Mouse (Mus musculus): ENCODE results near the gene Zfp112. TPM values are rescaled to one million over a fixed set of nuclear protein-coding genes. Genes with fewer than 3 reads are reported as not detected.
"Not testable (repeated sequence)": the region's sequence is repeated elsewhere in the genome, so short reads cannot be mapped to it uniquely, and the experiment has no call there.

Zfp112 gene
- polyA plus RNA-seq (2015; fragmentation: Nextera tagmentation; extraction: Ambion mirVana): 4.5 and 5.4 TPM in 2 replicates

DNA sequence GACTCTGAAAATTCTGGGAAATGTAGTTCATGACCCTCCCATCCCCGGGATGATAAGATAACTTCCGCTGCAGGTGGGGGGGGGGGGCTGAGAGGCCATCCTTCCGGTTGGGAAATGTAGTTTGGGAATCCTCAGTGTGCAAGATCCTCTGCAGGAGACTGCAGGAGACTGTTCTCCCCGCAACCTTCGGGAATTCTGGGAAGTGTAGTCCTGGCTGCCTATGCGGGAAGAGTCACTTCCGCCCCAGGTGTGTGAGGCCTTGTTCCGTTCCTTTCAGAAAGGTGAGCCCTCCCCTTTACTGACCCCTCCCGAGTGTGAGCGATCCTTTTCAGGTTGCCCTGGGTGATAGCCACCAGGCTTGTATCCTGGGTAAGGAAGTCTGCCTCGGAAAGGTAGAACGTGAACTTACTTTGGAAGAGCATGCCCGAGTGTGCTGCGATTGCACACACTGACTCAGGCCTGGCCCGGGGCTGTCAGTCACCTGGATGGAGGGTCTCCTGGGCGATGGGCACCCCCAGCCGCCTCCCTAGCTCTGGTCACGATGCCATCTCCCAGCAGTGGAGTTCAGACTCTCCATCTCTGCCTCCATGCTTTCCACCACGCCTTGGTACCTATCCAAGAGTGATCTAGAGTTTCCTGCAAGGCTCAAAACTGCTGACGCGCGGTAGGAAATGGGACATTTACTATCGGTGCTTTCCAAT lies at the start of gene Zfp112:
Gene Zfp112, plus strand, starts transcription at position 159 of the 701 bp plus-strand sequence.
- peak within 1 kb of the TSS; percentile 83 for H3K4me3 ChIP-seq
- peaks cover 7% of the 10 kb centered on the region for H3K4me1 ChIP-seq
- H3K4me2 ChIP-seq: peak within 1 kb of the TSS; percentile 85
- H3K27me3 ChIP-seq (replicated peaks): no peaks in the 10 kb centered on the region
- H3K27ac ChIP-seq (replicated peaks): peak within 1 kb of the TSS; percentile 84
- whole genome bisulfite sequencing: under 1% methylated on average over 23 of the region's 23 CpGs
- ATAC-seq (ENCODE audit: extremely low read depth, insufficient number of reproducible peaks, low FRiP score, low TSS enrichment): peak; percentile 87
- peaks cover 15% of the 10 kb centered on the region for H3K9me3 ChIP-seq
- H3K36me3 ChIP-seq: peaks cover 27% of the 10 kb centered on the region
- H3K9ac ChIP-seq: peak within 1 kb of the TSS; percentile 89

GRCm38 (mm10) chr7:24074424-24074823 lies 37.7 kb upstream of the Zfp112 start:
- H3K4me3 ChIP-seq; ATAC-seq (ENCODE audit: extremely low read depth, insufficient number of reproducible peaks, low FRiP score, low TSS enrichment); H3K27ac ChIP-seq (replicated peaks); H3K4me2 ChIP-seq; H3K9me3 ChIP-seq; H3K36me3 ChIP-seq; H3K27me3 ChIP-seq (replicated peaks); H3K9ac ChIP-seq; H3K4me1 ChIP-seq: not testable (repeated sequence)
- 10% methylated on average over 1 of the region's 1 CpGs for WGBS

GRCm38 (mm10) chr7:24081634-24082431 lies 30.3 kb upstream of the Zfp112 start, which contains the start of gene Zfp180:
TSS of gene Zfp180 (plus strand) at chr7:24081924.
- H3K4me1 ChIP-seq: peaks cover 15% of the 10 kb centered on the region
- no peaks in the 10 kb centered on the region; the same call in 1 of the 2 replicates for H3K27me3 ChIP-seq (replicated peaks)
- H3K27ac ChIP-seq (replicated peaks): peak within 1 kb of the TSS; percentile 72
- ATAC-seq (ENCODE audit: extremely low read depth, insufficient number of reproducible peaks, low FRiP score, low TSS enrichment): peak; percentile 95
- H3K9me3 ChIP-seq: no peaks in the 10 kb centered on the region
- H3K9ac ChIP-seq: peak within 1 kb of the TSS; percentile 78
- peak within 1 kb of the TSS; percentile 62 for H3K4me3 ChIP-seq
- peaks cover 26% of the 10 kb centered on the region for H3K36me3 ChIP-seq
- peak within 1 kb of the TSS; percentile 80 for H3K4me2 ChIP-seq
- WGBS: 18% methylated on average over 44 of the region's 44 CpGs

- no peaks in the 10 kb centered on the region for H3K9me3 ChIP-seq
- peak overlapping the region; percentile 72 for H3K27ac ChIP-seq (replicated peaks)
- 46% methylated on average over 15 of the region's 15 CpGs for WGBS
- peak overlapping the region; percentile 62 for H3K4me3 ChIP-seq
- peak overlapping the region; percentile 80 for H3K4me2 ChIP-seq
- peaks cover 35% of the 10 kb centered on the region for H3K36me3 ChIP-seq
- H3K27me3 ChIP-seq (replicated peaks): no peaks in the 10 kb centered on the region; the same call in 1 of the 2 replicates
- peaks cover 15% of the 10 kb centered on the region for H3K4me1 ChIP-seq
- H3K9ac ChIP-seq: peak overlapping the region; percentile 78
- no peak for ATAC-seq (ENCODE audit: extremely low read depth, insufficient number of reproducible peaks, low FRiP score, low TSS enrichment)
Measured at GRCm38 (mm10) chr7:24082457-24083235, 29.5 kb upstream of the Zfp112 start.

GRCm38 (mm10) chr7:24086871-24087270 lies 25.2 kb upstream of the Zfp112 start:
- peaks cover 55% of the 10 kb centered on the region for H3K36me3 ChIP-seq
- no peaks in the 10 kb centered on the region for H3K27me3 ChIP-seq (replicated peaks)
- no peak overlapping the region for H3K9ac ChIP-seq
- no peak overlapping the region for H3K4me2 ChIP-seq
- H3K9me3 ChIP-seq: peaks cover 7% of the 10 kb centered on the region; the same call in 1 of the 2 replicates
- no peak overlapping the region for H3K4me3 ChIP-seq
- no peak for ATAC-seq (ENCODE audit: extremely low read depth, insufficient number of reproducible peaks, low FRiP score, low TSS enrichment)
- H3K4me1 ChIP-seq: peaks cover 15% of the 10 kb centered on the region
- no peak overlapping the region for H3K27ac ChIP-seq (replicated peaks)
- 90% methylated on average over 4 of the region's 4 CpGs for WGBS

DNA sequence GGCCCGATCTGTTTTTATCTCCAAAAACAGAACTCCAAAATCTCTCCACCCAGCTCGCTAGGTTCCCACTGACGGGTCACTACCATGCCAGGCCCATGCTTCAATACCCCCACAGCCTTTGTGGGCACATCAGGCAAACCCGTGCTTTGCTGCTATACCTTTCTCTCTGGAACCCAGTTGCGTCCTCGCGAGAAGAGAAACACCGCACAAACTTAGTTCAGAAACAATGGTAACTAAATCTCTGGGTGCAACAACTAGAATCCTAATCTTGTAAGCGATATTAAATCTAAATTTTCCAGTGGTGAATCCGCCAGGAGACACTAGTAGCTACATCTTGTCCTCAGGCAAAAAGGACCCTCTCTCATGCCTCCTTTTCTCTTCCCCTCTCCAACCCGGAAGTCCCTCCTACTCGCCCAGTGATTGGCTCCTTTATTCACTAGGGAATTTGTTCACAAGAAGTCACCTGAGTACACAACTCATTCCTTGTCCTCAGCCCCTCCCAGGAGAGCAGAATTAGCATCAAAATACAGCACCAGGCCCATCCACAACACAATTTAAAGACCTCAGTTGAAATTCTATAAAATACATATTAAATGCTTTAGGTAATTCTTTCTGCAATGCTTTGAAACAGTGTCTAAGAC lies 24.5 kb upstream of the Zfp112 start:
- no peak overlapping the region for H3K9ac ChIP-seq
- H3K27ac ChIP-seq (replicated peaks): no peak overlapping the region
- no peaks in the 10 kb centered on the region for H3K27me3 ChIP-seq (replicated peaks)
- peaks cover 12% of the 10 kb centered on the region for H3K4me1 ChIP-seq
- no peak overlapping the region for H3K4me3 ChIP-seq
- no peak overlapping the region for H3K4me2 ChIP-seq
- no peak for ATAC-seq (ENCODE audit: extremely low read depth, insufficient number of reproducible peaks, low FRiP score, low TSS enrichment)
- H3K36me3 ChIP-seq: peaks cover 59% of the 10 kb centered on the region
- H3K9me3 ChIP-seq: peaks cover 7% of the 10 kb centered on the region; the same call in 1 of the 2 replicates
- 92% methylated on average over 12 of the region's 12 CpGs for WGBS

DNA sequence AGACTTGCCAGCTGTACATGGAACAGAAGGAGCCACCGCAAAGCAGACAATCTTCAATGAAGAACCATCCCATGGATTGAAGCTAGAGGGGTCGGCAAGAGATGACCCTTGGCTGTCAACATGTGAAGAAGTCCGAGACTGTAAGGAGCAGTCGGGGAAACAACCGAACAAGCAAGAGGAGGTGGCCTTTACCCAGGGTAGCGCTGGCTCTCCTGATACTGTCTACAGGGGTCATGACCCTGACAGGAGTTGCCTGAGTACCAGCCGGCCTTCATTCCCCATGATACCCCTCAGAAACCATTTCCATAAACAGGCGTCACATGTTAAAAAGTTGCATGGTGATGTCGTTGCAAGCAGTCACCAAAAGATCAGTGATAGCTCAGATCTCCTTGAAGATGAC lies 7.7 kb upstream of the Zfp112 start:
- 90% methylated on average over 9 of the region's 9 CpGs for WGBS
- ATAC-seq (ENCODE audit: extremely low read depth, insufficient number of reproducible peaks, low FRiP score, low TSS enrichment): no peak
- peaks cover 100% of the 10 kb centered on the region for H3K36me3 ChIP-seq
- H3K9me3 ChIP-seq: peaks cover 76% of the 10 kb centered on the region
- no peak overlapping the region for H3K4me3 ChIP-seq
- no peaks in the 10 kb centered on the region for H3K4me1 ChIP-seq
- no peak overlapping the region for H3K9ac ChIP-seq
- no peaks in the 10 kb centered on the region for H3K27me3 ChIP-seq (replicated peaks)
- H3K4me2 ChIP-seq: no peak overlapping the region
- no peak overlapping the region for H3K27ac ChIP-seq (replicated peaks)

DNA sequence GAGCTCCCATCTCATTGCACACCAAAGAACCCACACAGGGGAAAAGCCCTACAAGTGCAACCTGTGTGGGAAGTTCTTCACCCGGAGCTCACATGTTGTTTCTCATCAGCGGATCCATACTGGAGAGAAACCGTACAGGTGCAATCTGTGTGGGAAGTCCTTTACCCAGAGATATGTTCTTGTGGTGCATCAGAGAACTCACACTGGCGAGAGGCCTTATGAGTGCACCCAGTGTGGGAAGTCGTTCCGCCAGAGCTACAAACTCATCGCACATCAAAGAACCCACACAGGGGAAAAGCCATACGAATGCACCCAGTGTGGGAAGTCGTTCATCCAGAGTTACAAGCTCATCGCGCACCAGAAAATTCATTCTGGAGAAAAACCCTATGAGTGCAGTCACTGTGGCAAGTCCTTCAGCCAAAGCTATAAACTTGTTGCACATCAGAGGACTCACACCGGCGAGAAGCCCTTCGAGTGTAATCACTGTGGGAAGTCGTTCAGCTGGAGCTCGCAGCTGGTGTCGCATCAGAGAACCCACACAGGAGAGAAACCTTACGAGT lies 6.9 kb upstream of the Zfp112 start:
- H3K27me3 ChIP-seq (replicated peaks): no peaks in the 10 kb centered on the region
- H3K9ac ChIP-seq: no peak overlapping the region
- H3K4me2 ChIP-seq: no peak overlapping the region
- ATAC-seq (ENCODE audit: extremely low read depth, insufficient number of reproducible peaks, low FRiP score, low TSS enrichment): no peak
- no peaks in the 10 kb centered on the region for H3K4me1 ChIP-seq
- H3K27ac ChIP-seq (replicated peaks): no peak overlapping the region
- H3K9me3 ChIP-seq: peaks cover 76% of the 10 kb centered on the region
- WGBS: 92% methylated on average over 18 of the region's 18 CpGs
- no peak overlapping the region for H3K4me3 ChIP-seq
- H3K36me3 ChIP-seq: peaks cover 98% of the 10 kb centered on the region

GRCm38 (mm10) chr7:24110839-24111238 lies 1.3 kb upstream of the Zfp112 start:
- no peak overlapping the region for H3K27ac ChIP-seq (replicated peaks)
- peaks cover 42% of the 10 kb centered on the region for H3K36me3 ChIP-seq
- no peak for ATAC-seq (ENCODE audit: extremely low read depth, insufficient number of reproducible peaks, low FRiP score, low TSS enrichment)
- H3K9ac ChIP-seq: no peak overlapping the region
- no peak overlapping the region for H3K4me2 ChIP-seq
- H3K4me3 ChIP-seq: no peak overlapping the region
- H3K4me1 ChIP-seq: peaks cover 7% of the 10 kb centered on the region
- H3K9me3 ChIP-seq: peaks cover 30% of the 10 kb centered on the region
- no peaks in the 10 kb centered on the region for H3K27me3 ChIP-seq (replicated peaks)
- WGBS: 94% methylated on average over 7 of the region's 7 CpGs

DNA sequence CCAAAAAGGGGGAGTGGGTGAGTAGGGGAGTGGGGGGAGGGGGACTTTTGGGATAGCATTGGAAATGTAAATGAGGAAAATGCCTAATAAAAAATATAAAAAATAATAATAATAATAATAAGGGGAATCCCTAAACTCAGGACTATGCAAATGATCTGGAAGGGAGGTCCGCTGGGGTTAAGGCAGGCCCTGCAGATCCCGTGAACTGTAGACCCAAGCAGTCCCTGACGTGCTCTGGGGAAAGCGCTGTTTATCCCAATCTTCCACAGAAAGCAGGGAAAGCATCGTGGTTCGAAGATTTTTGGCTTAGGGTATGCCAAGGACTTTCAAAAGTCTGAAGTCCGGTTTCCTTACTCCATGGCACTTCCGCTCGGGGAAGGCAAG lies 350 bp upstream of the Zfp112 start:
- no peaks in the 10 kb centered on the region for H3K27me3 ChIP-seq (replicated peaks)
- peak overlapping the region; percentile 89 for H3K9ac ChIP-seq
- no peak for ATAC-seq (ENCODE audit: extremely low read depth, insufficient number of reproducible peaks, low FRiP score, low TSS enrichment)
- H3K4me1 ChIP-seq: peaks cover 7% of the 10 kb centered on the region
- peak overlapping the region; percentile 85 for H3K4me2 ChIP-seq
- WGBS: 4% methylated on average over 9 of the region's 9 CpGs
- peak overlapping the region; percentile 81 for H3K27ac ChIP-seq (replicated peaks)
- H3K36me3 ChIP-seq: peaks cover 33% of the 10 kb centered on the region
- H3K4me3 ChIP-seq: peak overlapping the region; percentile 83
- peaks cover 20% of the 10 kb centered on the region for H3K9me3 ChIP-seq
